Mouse (Mus musculus) cerebellum, adult 9-10 months (tissue): Measurements from ENCODE around the gene Gm49368.
"Not testable (repeated sequence)": the region's sequence is repeated elsewhere in the genome, so short reads cannot be mapped to it uniquely, and the experiment has no call there.

ENCODE experiments used
- DNase-seq: peaks from one replicate; pipeline ENCODE4 v3.0.0; 2022

Gm49368 gene

DNA sequence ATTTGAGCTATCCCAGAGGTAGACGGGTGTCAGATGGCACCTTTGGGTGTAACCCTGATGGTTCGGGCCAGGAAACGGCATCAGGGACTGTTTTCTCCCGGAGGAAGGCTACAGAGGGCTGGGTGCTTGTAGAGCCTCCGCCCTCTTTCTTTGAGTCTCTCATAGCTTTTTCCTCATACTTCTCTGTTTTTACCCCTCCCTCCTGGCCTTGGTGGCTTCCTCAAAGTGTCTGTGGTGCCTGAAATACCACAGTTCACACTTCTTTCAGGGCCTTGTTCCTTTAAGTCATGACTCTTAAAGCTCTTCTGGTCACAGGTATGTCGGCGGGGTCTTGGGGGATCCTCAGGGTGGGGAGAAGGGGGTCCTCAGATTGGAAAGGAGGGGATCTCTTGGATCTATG, at the start of gene Gm49368, which contains the start of gene Itgam:
Gm49368 (plus strand) TSS at position 228 of the 400 bp plus-strand sequence.
Itgam (plus strand) TSS at position 185 of the 400 bp plus-strand sequence.
- DNase-seq: no peak

DNA sequence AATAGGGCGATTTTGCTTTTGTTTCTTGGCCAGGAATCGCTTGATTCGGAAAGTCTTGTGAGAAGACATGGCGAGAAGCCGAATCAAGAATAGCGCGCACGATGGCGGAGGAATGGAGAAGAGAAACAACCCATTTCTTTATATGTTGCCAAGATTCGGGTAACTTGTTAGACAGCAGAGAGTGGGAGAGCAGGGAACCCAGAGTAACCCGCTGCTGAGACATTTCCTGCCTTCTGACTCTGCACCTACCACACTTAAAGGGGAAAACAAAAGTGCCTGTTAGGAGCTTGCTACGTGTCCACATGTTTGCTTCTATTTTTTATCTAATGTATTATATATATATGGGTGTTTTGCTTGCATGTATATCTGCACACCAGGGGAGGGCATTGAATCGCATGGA, 49.4 kb upstream of the Gm49368 start:
- no peak for DNase-seq

DNA sequence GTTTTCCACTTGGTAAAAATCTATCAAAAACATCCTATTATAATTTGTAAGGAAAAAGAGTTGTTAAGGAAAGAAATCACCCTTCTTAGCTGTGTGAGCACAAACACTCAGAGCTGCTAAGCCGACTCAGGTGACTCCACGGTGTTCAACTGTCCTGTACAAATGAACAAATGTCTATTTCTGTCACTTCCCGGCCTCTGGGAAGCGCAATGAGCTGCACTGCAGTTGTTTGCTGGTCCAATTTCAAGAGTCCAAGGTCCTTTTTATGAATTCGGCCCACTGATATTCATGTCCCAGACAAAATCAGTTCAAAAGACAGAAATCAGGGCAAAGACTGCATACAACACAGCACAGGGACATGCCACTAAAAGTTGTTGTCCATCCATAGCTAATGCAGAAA, 46.3 kb upstream of the Gm49368 start:
- not testable (repeated sequence) for DNase-seq

GRCm38 (mm10) chr7:128016650-128017049, 45.8 kb upstream of the Gm49368 start:
- DNase-seq: no peak

- no peak for DNase-seq
These were observed 44.2 kb upstream of the Gm49368 start for GRCm38 (mm10) chr7:128018275-128018674.

- no peak for DNase-seq
These were observed 43.3 kb upstream of the Gm49368 start for GRCm38 (mm10) chr7:128019187-128019586.

GRCm38 (mm10) chr7:128022974-128023373, 39.5 kb upstream of the Gm49368 start:
- DNase-seq: no peak

- DNase-seq: no peak
These were observed 38.9 kb upstream of the Gm49368 start for GRCm38 (mm10) chr7:128023565-128023964.

GRCm38 (mm10) chr7:128024364-128024763, 38.1 kb upstream of the Gm49368 start:
- no peak for DNase-seq

DNA sequence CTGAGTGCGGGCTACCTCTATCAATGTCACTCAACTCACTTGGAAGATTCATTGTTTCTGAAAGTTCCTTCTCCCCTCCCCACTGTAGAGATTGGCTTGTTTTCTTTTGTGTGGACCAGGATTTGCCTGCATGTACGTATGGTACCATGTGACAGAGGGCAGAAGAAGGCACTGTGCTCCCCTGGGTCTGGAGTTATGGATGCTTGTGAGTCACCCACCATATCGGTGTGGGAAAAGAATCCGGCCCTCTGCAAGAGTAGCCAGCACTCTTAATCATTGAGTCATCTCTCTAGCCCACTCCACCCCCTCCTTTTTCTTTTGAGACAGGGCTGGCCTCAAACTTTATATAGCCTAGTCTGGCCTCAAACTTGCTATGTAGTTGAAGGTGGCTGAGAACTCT, 37.6 kb upstream of the Gm49368 start:
- DNase-seq: no peak

DNA sequence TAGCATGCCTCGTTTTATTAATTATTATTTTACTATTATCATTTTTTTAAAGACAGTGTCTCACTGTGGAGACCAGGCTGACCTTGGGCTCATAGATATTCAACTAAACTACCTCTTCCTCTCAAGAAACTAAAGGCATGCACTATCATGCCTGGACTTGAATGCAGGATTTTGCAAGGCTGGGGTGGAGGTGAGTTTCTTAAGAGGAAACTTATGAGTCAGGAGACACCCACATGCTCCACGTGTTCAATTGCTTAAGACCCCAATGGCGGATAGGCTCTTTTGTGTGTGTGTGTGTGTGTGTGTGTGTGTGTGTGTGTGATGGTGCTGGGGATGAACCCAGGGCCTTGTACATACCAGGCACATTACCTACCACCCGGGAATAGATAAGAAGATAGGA, 37.1 kb upstream of the Gm49368 start:
- DNase-seq: no peak

- DNase-seq: no peak
These were observed 31.0 kb upstream of the Gm49368 start for GRCm38 (mm10) chr7:128031403-128031976.

DNA sequence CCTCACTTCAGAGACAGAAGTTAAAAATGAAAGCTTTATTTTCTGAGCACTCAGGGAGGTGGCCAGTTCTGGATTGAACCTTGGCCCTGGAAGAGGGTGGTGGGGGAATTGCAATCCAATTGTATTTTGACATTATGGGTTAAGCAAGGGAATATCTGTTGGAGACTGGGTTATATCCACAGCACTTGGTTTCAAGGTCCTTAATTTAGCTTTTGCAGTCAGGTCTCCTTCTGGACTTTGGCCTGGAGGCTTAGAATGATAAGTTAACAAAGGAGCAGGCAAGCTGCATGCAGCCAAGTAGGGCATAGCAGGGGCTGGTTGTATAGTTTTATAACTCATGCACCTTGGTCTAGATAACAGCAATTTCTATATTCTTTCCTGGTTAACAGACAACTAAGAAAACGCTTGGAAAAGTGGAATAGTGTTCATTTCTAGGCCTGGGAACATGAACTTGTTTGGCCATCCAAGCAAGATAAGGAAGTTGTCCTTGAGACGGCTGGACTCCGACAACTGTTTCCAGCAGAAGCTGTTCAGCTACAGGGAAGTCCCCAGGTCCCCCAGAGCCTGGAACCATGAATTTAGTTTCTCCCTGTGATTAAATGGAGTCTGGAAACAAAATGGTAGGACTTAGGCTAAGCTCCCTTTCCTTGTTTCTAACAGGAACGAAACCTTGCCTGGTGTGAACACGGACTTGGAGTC, 30.0 kb upstream of the Gm49368 start:
- no peak for DNase-seq

DNA sequence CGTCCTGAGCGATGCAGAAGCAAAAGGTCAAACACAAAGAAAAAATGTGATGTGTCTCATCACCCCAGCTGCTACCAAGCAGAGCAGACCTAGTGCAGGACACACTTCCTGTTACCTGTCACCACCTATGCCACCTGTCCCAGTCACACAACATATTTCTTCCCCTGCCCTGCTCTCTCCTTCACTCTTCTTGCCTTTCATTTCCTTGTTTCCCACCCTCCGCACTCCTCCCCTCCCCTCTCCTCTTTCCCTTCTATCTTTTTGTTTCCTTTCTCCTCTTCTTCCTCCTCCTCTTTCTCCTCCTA, 29.5 kb upstream of the Gm49368 start:
- no peak for DNase-seq

- DNase-seq: no peak
These were observed 28.9 kb upstream of the Gm49368 start for GRCm38 (mm10) chr7:128033616-128034015.

- not testable (repeated sequence) for DNase-seq
These were observed 20.2 kb upstream of the Gm49368 start for GRCm38 (mm10) chr7:128042161-128042820.

DNA sequence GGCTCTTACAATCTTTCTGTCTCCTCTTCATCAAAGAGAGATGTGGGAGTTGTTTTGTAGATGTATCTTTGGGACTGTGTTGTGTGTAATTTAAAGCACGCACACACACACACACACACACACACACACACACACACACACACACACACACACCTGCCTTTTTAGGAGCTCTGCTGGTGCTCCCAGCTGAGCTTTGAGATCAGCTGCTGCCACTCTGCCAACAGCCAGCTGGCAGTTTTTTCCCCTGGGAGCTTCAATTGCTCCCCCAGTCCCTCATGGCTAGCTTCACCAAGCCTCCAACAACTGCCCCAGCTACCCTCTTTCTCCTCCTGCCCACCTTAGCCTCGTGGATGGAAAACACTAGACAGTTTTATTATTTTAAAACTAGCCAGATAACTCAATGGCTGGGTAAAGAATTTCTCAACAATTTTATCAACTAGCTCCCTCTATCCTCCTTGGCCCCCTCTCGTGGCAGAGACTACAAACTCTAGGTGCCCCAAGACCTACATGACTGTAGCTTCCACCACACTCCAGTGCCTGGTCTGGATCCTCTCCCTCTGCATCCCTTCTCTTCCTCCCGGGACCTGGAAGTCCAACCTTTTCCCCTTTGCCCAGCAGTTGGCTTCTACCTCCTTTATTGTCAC, 18.2 kb upstream of the Gm49368 start:
- DNase-seq: no peak

DNA sequence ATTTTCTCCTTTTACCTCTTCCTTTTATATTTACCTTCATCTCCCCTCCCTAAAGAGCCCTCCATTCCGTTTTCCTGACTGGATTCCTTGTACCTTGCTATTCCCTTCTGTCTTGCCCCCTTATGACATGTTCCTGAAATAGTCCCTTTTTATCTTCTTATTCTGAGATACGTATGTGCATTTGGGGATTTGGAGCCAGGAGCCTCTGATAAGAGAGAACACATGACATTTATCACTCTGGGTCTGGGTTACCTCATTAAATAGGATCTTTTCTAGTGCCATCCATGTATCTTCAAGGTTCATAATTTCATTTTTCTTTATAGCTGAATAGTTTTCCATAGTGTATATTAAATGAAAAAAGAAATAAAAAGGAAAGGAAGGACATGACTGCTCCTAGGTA, 16.8 kb upstream of the Gm49368 start:
- no peak for DNase-seq

DNA sequence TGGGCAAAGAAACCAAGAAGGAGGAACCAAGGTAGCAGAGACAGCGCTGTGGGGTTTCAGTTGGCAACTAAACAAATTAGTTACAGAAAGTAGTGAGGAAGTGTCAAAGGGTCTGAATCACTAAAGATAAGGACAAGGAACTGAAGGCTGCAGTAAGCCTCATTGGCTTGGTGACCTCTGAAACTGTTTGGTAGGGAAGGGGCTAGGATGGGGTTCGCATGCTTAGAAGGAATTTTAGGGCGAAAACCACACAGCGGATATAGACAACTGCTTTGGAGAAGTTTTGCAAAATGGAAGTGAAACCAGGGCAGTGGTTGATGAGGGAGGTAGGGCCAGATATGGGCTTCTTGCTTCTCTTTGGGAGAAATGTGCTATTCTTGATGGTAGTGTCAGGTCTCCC, 13.7 kb upstream of the Gm49368 start:
- no peak for DNase-seq

DNA sequence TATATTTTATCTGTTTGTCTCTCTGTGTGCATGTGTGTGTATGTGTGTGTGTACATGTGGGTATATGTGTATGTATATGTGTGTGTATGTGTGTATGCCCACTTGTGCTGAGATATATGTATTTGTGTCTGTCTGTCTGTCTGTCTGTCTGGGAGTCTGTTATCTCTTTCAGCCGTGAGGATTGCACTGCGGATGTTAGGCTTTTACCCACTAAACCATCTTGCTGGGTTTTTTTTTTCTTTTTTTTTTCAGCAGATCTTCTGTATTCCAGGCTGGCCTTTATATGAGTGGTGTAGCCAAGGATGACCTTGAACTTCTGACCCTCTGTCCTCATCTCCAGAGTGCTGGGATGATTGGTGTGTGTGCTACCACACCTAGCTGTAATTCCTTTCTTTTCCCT, 13.2 kb upstream of the Gm49368 start:
- no peak for DNase-seq

DNA sequence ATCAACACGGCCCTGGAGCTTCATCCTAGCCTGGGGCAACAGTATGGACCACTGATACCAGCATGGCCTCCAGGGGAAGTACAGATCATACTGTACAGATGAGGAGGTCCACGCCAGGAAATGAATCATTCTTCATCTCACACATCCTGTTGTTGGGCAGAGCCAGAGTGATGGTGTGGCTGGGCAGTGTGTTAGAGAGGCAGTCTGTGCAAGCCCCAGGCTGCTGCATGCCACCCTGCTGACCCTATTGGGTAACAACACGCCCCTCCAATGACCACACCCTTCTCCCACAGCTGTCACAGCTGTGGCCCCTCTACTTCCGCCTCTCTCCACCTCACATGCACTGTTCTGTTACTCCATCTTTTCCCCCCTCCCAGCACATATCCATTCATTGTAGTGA, 11.7 kb upstream of the Gm49368 start:
- no peak for DNase-seq

GRCm38 (mm10) chr7:128053061-128053460, 9.4 kb upstream of the Gm49368 start:
- no peak for DNase-seq

- DNase-seq: no peak
These were observed 5.5 kb upstream of the Gm49368 start for GRCm38 (mm10) chr7:128056917-128057444.

DNA sequence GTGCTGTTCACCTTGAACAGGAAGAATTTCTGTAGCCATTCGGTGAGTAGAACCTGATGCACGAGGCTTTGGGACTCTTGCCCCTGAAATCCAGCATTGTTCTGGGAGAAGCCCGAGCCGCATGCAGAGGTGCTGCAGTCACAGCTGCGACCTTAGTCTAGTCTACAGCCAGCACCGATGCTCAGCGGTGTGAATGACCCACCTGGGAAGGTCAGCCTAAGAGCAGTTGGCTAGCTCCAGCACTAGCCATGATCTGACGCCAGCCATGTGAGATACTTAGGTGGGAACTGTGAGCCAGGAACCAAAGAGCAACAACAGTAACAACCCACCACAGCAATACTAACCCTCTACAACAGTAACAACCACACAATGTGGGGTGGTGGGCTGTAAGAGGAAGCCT, 4.6 kb upstream of the Gm49368 start:
- no peak for DNase-seq
